Mouse (Mus musculus) embryonic facial prominence, embryonic 15.5 days (tissue): ENCODE measurements around the gene Plekha6. TPM values are rescaled to one million over a fixed set of nuclear protein-coding genes. Genes with fewer than 3 reads are reported as not detected.

ENCODE experiments used
- ATAC-seq: fragments of 200-750 bp; cut with Nextera tagmentation; 2 replicates; pipeline ENCODE4 v1.8.0; 2017; ENCODE audit warnings: low read depth, moderate TSS enrichment; ENCODE audit not compliant: insufficient number of reproducible peaks, low FRiP score, low TSS enrichment
- H3K27ac ChIP-seq: fragments of 300-500 bp; sonication (generic); replicated peaks from 2 replicates; pipeline ENCODE4 v1.5.1; 2015; ENCODE audit warnings: mild to moderate bottlenecking, inconsistent platforms
- H3K27me3 ChIP-seq: fragments of 300-500 bp; sonication (generic); 2 replicates; pipeline ENCODE4 v1.6.1; 2015; ENCODE audit warnings: inconsistent platforms
- H3K36me3 ChIP-seq: fragments of 300-500 bp; sonication (generic); 2 replicates; pipeline ENCODE4 v1.6.1; 2015; ENCODE audit warnings: mild to moderate bottlenecking, inconsistent platforms
- H3K4me1 ChIP-seq: fragments of 300-500 bp; sonication (generic); 2 replicates; pipeline ENCODE4 v1.6.1; 2015; ENCODE audit warnings: inconsistent platforms
- H3K4me2 ChIP-seq: fragments of 300-500 bp; sonication (generic); replicated peaks from 2 replicates; pipeline ENCODE4 v1.6.1; 2015; ENCODE audit warnings: mild to moderate bottlenecking, inconsistent platforms
- H3K4me3 ChIP-seq: fragments of 300-500 bp; sonication (generic); replicated peaks from 2 replicates; pipeline ENCODE4 v1.5.1; 2015; ENCODE audit warnings: mild to moderate bottlenecking, inconsistent platforms
- H3K9ac ChIP-seq: fragments of 300-500 bp; sonication (generic); 2 replicates; pipeline ENCODE4 v1.6.1; 2015; ENCODE audit warnings: inconsistent platforms
- H3K9me3 ChIP-seq: fragments of 300-500 bp; sonication (generic); replicated peaks from 2 replicates; pipeline ENCODE4 v1.6.1; 2016; ENCODE audit warnings: inconsistent platforms
- WGBS: fragments of 180-500 bp; shearing (Covaris S2); methylation state at CpG from one replicate; pipeline ENCODE4 v1.1.7; 2015; 5-methylcytosine and 5-hydroxymethylcytosine counted together
- polyA plus RNA-seq: library from polyadenylated mRNA; unstranded; fragments of >200 nt; fragmentation: Nextera tagmentation; extraction: Ambion mirVana; gene quantifications from 2 replicates; pipeline ENCODE4 v1.2.1, GENCODE M21; 2015

Plekha6 gene
- polyA plus RNA-seq, 1 experiment from 2014 or later, result 7.2 TPM

- Histone ChIP-seq H3K9ac (no peak overlapping the region), H3K4me2 (no peak overlapping the region), H3K4me3 (no peak overlapping the region), H3K4me1 (0 out of 2 replicates have a peak, but pooled peaks cover 7% of the 10 kb centered on the region), H3K27me3 (no peaks in the 10 kb centered on the region), H3K36me3 (no peaks in the 10 kb centered on the region), H3K9me3 (no peaks in the 10 kb centered on the region), H3K27ac (no peak overlapping the region)
- WGBS, result 77% methylated on average over 6 of the region's 6 CpGs
- ATAC-seq, result no peak
Measured at GRCm38 (mm10) chr1:133262628-133263027, 98.6 kb downstream of the Plekha6 start.

- H3K4me1 ChIP-seq, result peaks cover 9% of the 10 kb centered on the region; the same call in 1 of the 2 replicates
- 88% methylated on average over 7 of the region's 7 CpGs for WGBS
Measured at GRCm38 (mm10) chr1:133263134-133263533, 99.1 kb downstream of the Plekha6 start.

GRCm38 (mm10) chr1:133264367-133264766, 100.4 kb downstream of the Plekha6 start:
- WGBS, result 72% methylated on average over 12 of the region's 12 CpGs
- no peak for ATAC-seq
- H3K4me1 ChIP-seq, result peaks cover 9% of the 10 kb centered on the region; the same call in 1 of the 2 replicates

More at GRCm38 (mm10) chr1:133263134-133263533, 99.1 kb downstream of the Plekha6 start:
- Histone ChIP-seq H3K9ac (no peak overlapping the region), H3K4me3 (no peak overlapping the region), H3K9me3 (no peaks in the 10 kb centered on the region), H3K36me3 (no peaks in the 10 kb centered on the region), H3K27ac (no peak overlapping the region), H3K4me2 (no peak overlapping the region), H3K27me3 (no peaks in the 10 kb centered on the region)
- no peak for ATAC-seq

GRCm38 (mm10) chr1:133265114-133265766, 101.2 kb downstream of the Plekha6 start:
- H3K9me3 ChIP-seq, result no peaks in the 10 kb centered on the region
- H3K27me3 ChIP-seq, result no peaks in the 10 kb centered on the region
- no peak overlapping the region for H3K4me3 ChIP-seq
- H3K4me2 ChIP-seq, result no peak overlapping the region
- H3K9ac ChIP-seq, result no peak overlapping the region
- 54% methylated on average over 11 of the region's 11 CpGs for WGBS
- ATAC-seq, result no peak
- H3K36me3 ChIP-seq, result no peaks in the 10 kb centered on the region
- H3K4me1 ChIP-seq, result peaks cover 9% of the 10 kb centered on the region; the same call in 1 of the 2 replicates
- no peak overlapping the region for H3K27ac ChIP-seq

More at GRCm38 (mm10) chr1:133264367-133264766, 100.4 kb downstream of the Plekha6 start:
- Histone ChIP-seq H3K4me3 (no peak overlapping the region), H3K27me3 (no peaks in the 10 kb centered on the region), H3K9ac (no peak overlapping the region), H3K27ac (no peak overlapping the region), H3K9me3 (no peaks in the 10 kb centered on the region), H3K36me3 (no peaks in the 10 kb centered on the region), H3K4me2 (no peak overlapping the region)

GRCm38 (mm10) chr1:133267094-133267493, 103.1 kb downstream of the Plekha6 start:
- 49% methylated on average over 3 of the region's 3 CpGs for WGBS
- H3K4me3 ChIP-seq, result no peak overlapping the region
- H3K9ac ChIP-seq, result no peak overlapping the region
- H3K36me3 ChIP-seq, result no peaks in the 10 kb centered on the region
- H3K27ac ChIP-seq, result no peak overlapping the region
- H3K4me1 ChIP-seq, result peaks cover 5% of the 10 kb centered on the region; the same call in 1 of the 2 replicates
- no peaks in the 10 kb centered on the region for H3K9me3 ChIP-seq
- no peak for ATAC-seq
- H3K27me3 ChIP-seq, result no peaks in the 10 kb centered on the region
- H3K4me2 ChIP-seq, result no peak overlapping the region

- Histone ChIP-seq H3K9ac (no peak overlapping the region), H3K4me1 (peaks cover 5% of the 10 kb centered on the region; the same call in 1 of the 2 replicates), H3K36me3 (no peaks in the 10 kb centered on the region), H3K9me3 (no peaks in the 10 kb centered on the region), H3K27me3 (no peaks in the 10 kb centered on the region), H3K4me3 (no peak overlapping the region), H3K4me2 (no peak overlapping the region), H3K27ac (no peak overlapping the region)
- no peak for ATAC-seq
- WGBS, result 27% methylated on average over 10 of the region's 10 CpGs
Measured at GRCm38 (mm10) chr1:133267813-133268492, 103.9 kb downstream of the Plekha6 start.

GRCm38 (mm10) chr1:133268503-133268902, 104.5 kb downstream of the Plekha6 start:
- Histone ChIP-seq H3K27ac (no peak overlapping the region), H3K9ac (no peak overlapping the region), H3K4me1 (peaks cover 5% of the 10 kb centered on the region; the same call in 1 of the 2 replicates), H3K4me2 (no peak overlapping the region), H3K4me3 (no peak overlapping the region), H3K9me3 (no peaks in the 10 kb centered on the region), H3K27me3 (no peaks in the 10 kb centered on the region), H3K36me3 (no peaks in the 10 kb centered on the region)
- no peak for ATAC-seq
- 71% methylated on average over 3 of the region's 3 CpGs for WGBS

GRCm38 (mm10) chr1:133270336-133270735, 106.3 kb downstream of the Plekha6 start:
- Histone ChIP-seq H3K9me3 (no peaks in the 10 kb centered on the region), H3K4me2 (no peak overlapping the region), H3K9ac (no peak overlapping the region), H3K27me3 (no peaks in the 10 kb centered on the region), H3K4me1 (peaks cover 5% of the 10 kb centered on the region; the same call in 1 of the 2 replicates), H3K4me3 (no peak overlapping the region), H3K36me3 (no peaks in the 10 kb centered on the region), H3K27ac (no peak overlapping the region)
- ATAC-seq, result no peak
- WGBS, result 43% methylated on average over 6 of the region's 6 CpGs

GRCm38 (mm10) chr1:133274163-133274562, 110.2 kb downstream of the Plekha6 start:
- Histone ChIP-seq H3K27me3 (no peaks in the 10 kb centered on the region), H3K9ac (no peak overlapping the region), H3K9me3 (no peaks in the 10 kb centered on the region), H3K36me3 (no peaks in the 10 kb centered on the region), H3K4me1 (no peaks in the 10 kb centered on the region), H3K4me3 (no peak overlapping the region), H3K4me2 (no peak overlapping the region), H3K27ac (no peak overlapping the region)
- no peak for ATAC-seq
- 90% methylated on average over 19 of the region's 19 CpGs for WGBS

GRCm38 (mm10) chr1:133276983-133277382, 113.0 kb downstream of the Plekha6 start:
- no peak for ATAC-seq

GRCm38 (mm10) chr1:133278539-133278938, 114.5 kb downstream of the Plekha6 start:
- Histone ChIP-seq H3K4me3 (no peak overlapping the region), H3K4me1 (no peaks in the 10 kb centered on the region), H3K27me3 (no peaks in the 10 kb centered on the region), H3K9me3 (no peaks in the 10 kb centered on the region), H3K36me3 (no peaks in the 10 kb centered on the region), H3K9ac (no peak overlapping the region), H3K4me2 (no peak overlapping the region), H3K27ac (no peak overlapping the region)
- ATAC-seq, result no peak
- 77% methylated on average over 6 of the region's 6 CpGs for WGBS

More at GRCm38 (mm10) chr1:133276983-133277382, 113.0 kb downstream of the Plekha6 start:
- Histone ChIP-seq H3K9ac (no peak overlapping the region), H3K27ac (no peak overlapping the region), H3K36me3 (no peaks in the 10 kb centered on the region), H3K4me2 (no peak overlapping the region), H3K4me3 (no peak overlapping the region), H3K9me3 (no peaks in the 10 kb centered on the region), H3K4me1 (no peaks in the 10 kb centered on the region), H3K27me3 (no peaks in the 10 kb centered on the region)
- WGBS, result 61% methylated on average over 5 of the region's 5 CpGs
